Mouse (Mus musculus) spleen, adult 2 months (tissue): Measurements from ENCODE around the gene Nufip2.

Source experiments
- CTCF ChIP-seq: fragments of 200-500 bp; IDR thresholded peaks from 2 replicates; pipeline ENCODE4 v1.5.1; 2011; ENCODE audit warnings: mild to moderate bottlenecking, inconsistent platforms; ENCODE audit not compliant: insufficient read depth, insufficient read length, insufficient replicate concordance; ENCODE audit errors: extremely low read depth
- POLR2A ChIP-seq: fragments of 200-500 bp; IDR thresholded peaks from 2 replicates; pipeline ENCODE4 v1.6.1; 2011; ENCODE audit warnings: low read depth, low read length, inconsistent platforms

DNA sequence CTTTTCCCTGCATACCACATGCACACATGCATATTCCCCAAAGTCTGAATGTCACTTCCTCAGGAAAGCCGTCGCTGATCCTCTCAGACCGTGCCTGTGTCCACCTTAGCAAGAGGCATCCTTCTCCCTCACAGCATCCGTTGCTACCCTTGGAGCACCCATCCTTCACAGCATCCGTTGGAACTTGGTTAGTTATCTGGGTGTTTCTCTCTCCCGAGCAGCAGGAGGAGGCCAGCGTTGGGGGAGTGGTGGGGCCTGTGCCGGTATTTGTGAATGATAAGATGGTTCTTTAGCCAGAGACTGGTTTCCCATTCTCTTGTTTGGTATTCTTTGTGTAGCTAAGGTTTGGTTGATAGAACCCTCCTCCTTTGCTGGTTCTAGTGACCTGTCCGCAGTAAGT is 98.9 kb downstream of the Nufip2 start:
- TF ChIP-seq CTCF (no peak), POLR2A (no peak)
